Mouse (Mus musculus): ENCODE results near the gene Nat8f5.

GRCm38 (mm10) chr6:85813339-85813738, 7.4 kb downstream of the Nat8f5 start:
- no peak for TF ChIP-seq CTCF (IDR thresholded peaks at IDR 0.05; ENCODE audit: borderline replicate concordance, extremely low read depth, insufficient read depth, insufficient read length)
- TF ChIP-seq POLR2A (IDR thresholded peaks at IDR 0.05; ENCODE audit: borderline replicate concordance, extremely low read depth, insufficient read depth, insufficient read length, poor library complexity, severe bottlenecking) = no peak

Measured in brain, embryonic 14.5 days (tissue).